Mouse (Mus musculus) lung, postnatal 14 days (tissue): ENCODE results near the gene C2cd3.
"Not testable (repeated sequence)": the region's sequence is repeated elsewhere in the genome, so short reads cannot be mapped to it uniquely, and the experiment has no call there.

Source experiments
- DNase-seq: peaks from one replicate; pipeline ENCODE4 v3.0.0; 2021

C2cd3 gene

GRCm38 (mm10) chr7:100472777-100473176 is 100.7 kb downstream of the C2cd3 start, which contains the start of gene Ucp3:
Ucp3 (plus strand) TSS chr7:100472990.
- DNase-seq: no peak

- no peak for DNase-seq
Measured at GRCm38 (mm10) chr7:100473846-100474454, 101.9 kb downstream of the C2cd3 start.

- DNase-seq: peak; percentile 46
Measured at GRCm38 (mm10) chr7:100474680-100475079, 102.6 kb downstream of the C2cd3 start.

DNA sequence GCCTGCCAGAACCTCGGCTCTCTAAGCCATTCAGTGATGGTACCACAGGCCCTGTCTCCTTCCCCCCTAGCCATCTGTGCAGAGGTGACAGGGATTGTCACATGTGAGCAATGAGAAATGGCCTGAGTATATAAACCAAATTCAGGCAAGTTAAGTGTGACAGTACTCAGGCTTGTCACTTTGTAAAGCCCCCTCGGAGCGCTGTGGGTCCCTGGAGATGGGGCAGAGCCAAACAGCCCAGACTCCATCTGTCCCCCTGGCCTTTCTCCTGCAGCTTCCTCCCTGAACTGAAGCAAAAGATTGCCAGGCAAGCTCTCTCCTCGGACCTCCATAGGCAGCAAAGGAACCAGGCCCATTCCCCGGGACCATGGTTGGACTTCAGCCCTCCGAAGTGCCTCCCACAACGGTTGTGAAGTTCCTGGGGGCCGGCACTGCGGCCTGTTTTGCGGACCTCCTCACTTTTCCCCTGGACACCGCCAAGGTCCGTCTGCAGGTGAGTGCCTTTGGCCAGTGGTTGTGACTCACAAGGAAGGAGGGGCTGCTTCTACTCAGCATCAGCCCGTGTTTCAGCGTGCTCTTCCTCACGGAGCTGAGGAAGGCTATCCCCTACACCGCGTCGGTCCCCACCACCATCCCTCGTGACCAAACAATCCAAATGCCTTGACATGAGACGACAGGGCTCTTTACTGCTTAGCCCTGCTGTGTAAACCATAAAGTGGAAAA is 107.2 kb downstream of the C2cd3 start:
- no peak for DNase-seq

DNA sequence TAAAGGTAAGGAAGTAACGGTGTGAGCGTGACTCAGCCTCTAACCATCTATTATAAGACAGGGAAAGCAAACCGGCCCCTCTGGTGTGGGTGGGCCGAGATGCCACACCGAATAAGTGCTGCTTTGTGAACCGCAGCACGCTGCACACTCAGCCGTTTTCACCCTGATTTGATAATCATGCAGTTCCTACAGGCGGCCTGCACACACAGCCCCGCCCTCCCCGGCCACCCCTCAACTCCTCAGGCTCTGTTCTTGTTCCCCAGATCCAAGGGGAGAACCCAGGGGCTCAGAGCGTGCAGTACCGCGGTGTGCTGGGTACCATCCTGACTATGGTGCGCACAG is 107.8 kb downstream of the C2cd3 start:
- DNase-seq: no peak

DNA sequence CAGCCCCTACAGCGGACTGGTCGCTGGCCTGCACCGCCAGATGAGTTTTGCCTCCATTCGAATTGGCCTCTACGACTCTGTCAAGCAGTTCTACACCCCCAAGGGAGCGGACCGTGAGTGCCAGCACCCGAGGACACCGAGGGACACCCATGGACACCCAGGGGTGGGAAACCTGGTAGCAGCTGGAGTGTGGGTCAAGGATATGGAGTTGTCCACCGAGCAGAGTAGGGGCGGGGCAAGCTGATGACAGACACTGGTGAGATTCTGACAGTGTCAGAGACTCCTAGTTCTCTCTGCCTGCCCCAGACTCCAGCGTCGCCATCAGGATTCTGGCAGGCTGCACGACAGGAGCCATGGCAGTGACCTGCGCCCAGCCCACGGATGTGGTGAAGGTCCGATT is 108.1 kb downstream of the C2cd3 start:
- DNase-seq: no peak

GRCm38 (mm10) chr7:100482046-100482445 is 110.0 kb downstream of the C2cd3 start:
- DNase-seq: not testable (repeated sequence)

DNA sequence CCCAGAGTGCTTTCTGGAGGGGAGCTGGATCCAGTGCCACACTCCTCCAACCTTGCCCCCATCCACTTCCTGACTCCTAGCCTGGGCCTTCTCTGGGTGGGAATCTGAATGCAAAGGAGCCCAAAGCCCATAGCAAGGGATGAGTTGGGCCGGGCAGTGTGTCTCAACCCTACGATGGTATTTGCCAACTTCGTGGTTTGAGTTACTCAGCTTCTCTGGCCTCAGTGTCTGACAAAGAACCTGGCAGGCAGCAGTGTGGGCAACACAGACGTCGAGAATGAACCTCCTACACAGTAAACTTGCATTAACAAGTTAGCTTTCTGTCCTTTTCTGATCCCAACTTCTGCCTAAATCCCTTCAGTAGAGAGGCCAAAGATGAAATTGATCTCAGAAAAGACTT is 112.5 kb downstream of the C2cd3 start:
- DNase-seq: no peak

DNA sequence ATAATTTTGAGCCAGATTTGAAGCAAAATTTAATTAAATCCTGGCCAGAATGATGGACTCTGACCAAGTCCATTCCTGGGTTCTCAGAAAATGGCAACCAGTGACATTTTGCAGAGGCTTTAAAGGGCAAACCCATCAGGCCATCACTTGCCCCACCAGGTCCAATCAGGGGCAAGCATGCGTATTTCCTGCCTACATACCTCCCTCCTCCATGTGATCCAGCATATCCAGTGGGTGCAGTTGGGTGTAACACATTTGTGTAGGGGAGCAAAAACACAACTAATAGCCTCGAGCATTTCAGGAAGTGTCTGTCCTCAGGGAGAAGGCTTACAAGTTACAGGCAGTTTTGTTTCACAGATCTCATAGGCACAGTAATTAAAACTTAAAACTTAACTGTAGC is 115.3 kb downstream of the C2cd3 start:
- DNase-seq: no peak

DNA sequence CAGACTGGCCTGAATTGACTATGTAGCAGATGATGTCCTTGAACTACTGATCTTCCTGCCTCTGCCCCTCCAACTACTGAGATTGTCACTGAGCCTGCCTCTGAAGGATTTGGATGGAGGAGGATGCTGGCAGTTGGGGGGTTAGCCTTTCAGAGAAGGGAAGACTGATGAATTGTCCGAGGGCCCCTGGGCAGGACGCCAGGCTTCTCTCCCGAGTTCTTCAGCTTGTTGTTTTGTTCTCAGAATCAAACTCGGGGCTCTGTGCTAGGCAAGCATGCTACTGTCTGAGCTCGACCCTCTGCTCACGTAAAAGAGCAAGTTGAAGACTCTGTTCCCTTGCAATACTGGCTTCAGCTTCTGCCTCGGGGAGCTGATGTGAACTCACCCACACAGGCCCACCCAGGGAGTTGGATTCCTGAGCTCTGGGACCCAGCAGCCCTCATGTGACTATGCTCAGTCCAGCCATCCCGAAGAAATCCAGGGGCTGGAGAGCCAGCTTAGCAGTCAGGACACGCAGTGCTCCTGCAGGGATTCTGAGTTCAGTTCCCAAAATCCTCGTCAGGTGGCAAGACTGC is 116.5 kb downstream of the C2cd3 start:
- no peak for DNase-seq

DNA sequence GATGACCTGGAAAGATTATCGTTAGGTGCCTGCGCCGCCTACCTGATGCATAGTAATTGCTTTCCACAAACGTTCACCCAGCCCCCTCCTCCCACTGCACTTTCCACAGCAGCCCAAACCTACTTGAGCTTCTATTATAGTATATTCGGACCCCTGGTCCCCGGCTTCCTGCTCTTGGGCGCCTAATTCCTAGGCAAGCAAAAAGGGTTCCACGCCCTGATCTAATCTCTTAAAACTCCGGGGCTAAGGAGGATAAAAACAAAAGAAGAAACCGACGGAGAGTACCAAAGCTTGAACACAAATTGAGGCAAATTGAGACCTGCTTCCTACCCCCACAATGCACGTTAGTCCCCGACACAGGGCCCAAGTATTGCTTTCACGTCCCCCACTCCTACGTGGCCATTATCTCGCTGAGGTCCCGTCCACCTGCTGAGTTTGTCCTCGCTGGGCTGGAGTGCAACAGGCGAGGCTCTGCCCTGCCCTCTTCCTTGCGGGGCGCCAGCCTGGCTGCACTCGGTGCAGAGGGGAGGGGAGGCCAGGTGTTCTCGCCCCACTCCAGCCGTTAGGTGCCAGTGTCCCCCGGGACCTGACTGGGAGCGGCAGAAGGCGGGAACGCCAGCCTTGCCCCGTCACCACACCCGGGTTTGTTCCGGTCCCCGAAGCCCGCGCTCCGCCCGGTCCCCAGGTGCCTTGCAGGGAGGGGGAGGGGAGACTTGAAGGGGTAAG is 120.5 kb downstream of the C2cd3 start:
- peak; percentile 39 for DNase-seq

- DNase-seq: peak; percentile 96
Measured at GRCm38 (mm10) chr7:100493117-100493483, 121.1 kb downstream of the C2cd3 start, which contains the start of gene Ucp2. Ucp2 (plus strand) TSS chr7:100493337.

- DNase-seq: peak; percentile 59
Measured at GRCm38 (mm10) chr7:100493484-100494414, 121.7 kb downstream of the C2cd3 start.

DNA sequence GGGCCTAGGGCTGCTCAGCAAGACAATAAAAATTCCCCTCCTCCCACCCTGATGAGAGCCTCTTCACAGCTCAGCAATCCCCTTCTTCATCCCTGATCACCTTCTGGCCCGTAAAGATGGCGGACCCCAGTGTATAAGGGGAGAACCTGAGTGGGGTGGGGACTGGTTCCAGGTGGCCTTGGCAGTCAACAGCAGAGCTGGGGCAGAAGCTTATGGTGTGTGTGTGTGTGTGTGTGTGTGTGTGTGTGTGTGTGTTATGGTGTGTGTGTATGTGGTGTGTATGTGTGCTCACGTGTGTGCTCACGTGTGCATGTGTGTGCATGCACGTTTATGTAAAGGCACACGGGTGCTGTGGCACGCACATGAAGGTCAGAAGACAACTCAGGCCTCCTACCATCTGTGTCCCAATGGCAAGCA is 122.4 kb downstream of the C2cd3 start:
- DNase-seq: no peak

DNA sequence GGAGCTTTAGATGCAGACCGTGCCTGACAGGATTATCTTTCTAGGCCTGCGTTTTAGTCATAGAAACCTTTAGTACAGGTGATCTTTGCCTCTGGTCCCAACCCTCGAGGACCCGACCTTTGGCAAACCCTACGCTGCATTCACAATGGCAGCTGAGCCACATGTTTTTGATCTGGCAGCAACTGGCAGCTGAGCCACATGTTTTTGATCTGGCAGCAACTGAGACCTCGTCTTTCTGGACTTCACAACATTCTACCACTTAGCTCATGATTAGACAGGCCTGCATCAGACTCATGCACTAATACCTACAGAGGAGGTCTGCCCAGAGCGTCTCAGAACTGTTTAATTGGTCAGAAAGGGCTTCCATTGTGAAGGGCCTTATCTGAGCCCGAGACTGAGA is 123.0 kb downstream of the C2cd3 start:
- DNase-seq: no peak

GRCm38 (mm10) chr7:100495581-100496251 is 123.7 kb downstream of the C2cd3 start:
- peak; percentile 77 for DNase-seq

- no peak for DNase-seq
Measured at GRCm38 (mm10) chr7:100496371-100496770, 124.3 kb downstream of the C2cd3 start.

GRCm38 (mm10) chr7:100496791-100497190 is 124.8 kb downstream of the C2cd3 start:
- DNase-seq: no peak

- no peak for DNase-seq
Measured at GRCm38 (mm10) chr7:100497402-100497801, 125.4 kb downstream of the C2cd3 start.

GRCm38 (mm10) chr7:100497982-100498381 is 125.9 kb downstream of the C2cd3 start:
- no peak for DNase-seq

- DNase-seq: no peak
Measured at GRCm38 (mm10) chr7:100499465-100499864, 127.4 kb downstream of the C2cd3 start.
